Mouse (Mus musculus): ENCODE results near the gene Tmem221.

Tmem221 gene

GRCm38 (mm10) chr8:71545053-71545452, 13.6 kb downstream of the Tmem221 start:
- DNase-seq: no peak

- DNase-seq: no peak
Observed at GRCm38 (mm10) chr8:71543755-71544154, 14.9 kb downstream of the Tmem221 start.

- DNase-seq: peak; percentile 88
Observed at GRCm38 (mm10) chr8:71542632-71543343, 15.9 kb downstream of the Tmem221 start, which contains the start of gene Mvb12a. Gene Mvb12a (plus strand): TSS chr8:71542922.

GRCm38 (mm10) chr8:71537028-71537867, 21.4 kb downstream of the Tmem221 start, which contains the start of gene Bst2:
Gene Bst2 (minus strand): TSS chr8:71537456.
- peak; percentile 89 for DNase-seq

- DNase-seq: peak; percentile 70
Observed at GRCm38 (mm10) chr8:71535663-71536062, 23.0 kb downstream of the Tmem221 start.

GRCm38 (mm10) chr8:71534263-71534810, 24.3 kb downstream of the Tmem221 start:
- no peak for DNase-seq

GRCm38 (mm10) chr8:71530735-71531467, 27.8 kb downstream of the Tmem221 start:
- peak; percentile 55 for DNase-seq

- DNase-seq: peak; percentile 66
Observed at GRCm38 (mm10) chr8:71528362-71529073, 30.2 kb downstream of the Tmem221 start.

- DNase-seq: no peak
Observed at GRCm38 (mm10) chr8:71527162-71527870, 31.4 kb downstream of the Tmem221 start.

- no peak for DNase-seq
Observed at GRCm38 (mm10) chr8:71526272-71526671, 32.4 kb downstream of the Tmem221 start.

- DNase-seq: no peak
Observed at GRCm38 (mm10) chr8:71525226-71526050, 33.2 kb downstream of the Tmem221 start, which contains the start of gene Ccdc194. Gene Ccdc194 (minus strand): TSS chr8:71525711.

GRCm38 (mm10) chr8:71521634-71522033, 37.0 kb downstream of the Tmem221 start:
- DNase-seq: peak; percentile 98

- DNase-seq: peak; percentile 77
Observed at GRCm38 (mm10) chr8:71519037-71519825, 39.4 kb downstream of the Tmem221 start.

- no peak for DNase-seq
Observed at GRCm38 (mm10) chr8:71516786-71517185, 41.9 kb downstream of the Tmem221 start.

GRCm38 (mm10) chr8:71515043-71515442, 43.6 kb downstream of the Tmem221 start:
- no peak for DNase-seq

- no peak for DNase-seq
Observed at GRCm38 (mm10) chr8:71513018-71513754, 45.5 kb downstream of the Tmem221 start.

- no peak for DNase-seq
Observed at GRCm38 (mm10) chr8:71511644-71512043, 47.0 kb downstream of the Tmem221 start, which contains the start of gene Plvap. Gene Plvap (minus strand): TSS chr8:71511752.

GRCm38 (mm10) chr8:71509316-71509715, 49.4 kb downstream of the Tmem221 start:
- no peak for DNase-seq

Measured in thymus, postnatal 4 days (tissue).